Mouse (Mus musculus) retina, adult 2 months (tissue): ENCODE results near the gene Olfr195.
"Not testable (repeated sequence)": the region's sequence is repeated elsewhere in the genome, so short reads cannot be mapped to it uniquely, and the experiment has no call there.

Experiments used
- DNase-seq: peaks from one replicate; pipeline ENCODE4 v3.0.0-alpha.2; 2012; ENCODE audit warnings: low read depth, low spot score

The Olfr195 gene

GRCm38 (mm10) chr16:59146746-59147145 is at the start of gene Olfr195:
Olfr195 (plus strand) TSS chr16:59147046.
- no peak for DNase-seq

- DNase-seq, result no peak
Measured at GRCm38 (mm10) chr16:59105312-59105711, 41.5 kb upstream of the Olfr195 start.

- not testable (repeated sequence) for DNase-seq
Measured at GRCm38 (mm10) chr16:59108522-59108921, 38.3 kb upstream of the Olfr195 start.

- DNase-seq, result no peak
Measured at GRCm38 (mm10) chr16:59111781-59112180, 35.1 kb upstream of the Olfr195 start, which contains the start of gene Olfr193. Olfr193 (minus strand) TSS chr16:59111881.

GRCm38 (mm10) chr16:59120969-59121368 is 25.9 kb upstream of the Olfr195 start, which contains the start of gene Olfr194:
Olfr194 (minus strand) TSS chr16:59121069.
- no peak for DNase-seq

- DNase-seq, result no peak
Measured at GRCm38 (mm10) chr16:59130740-59131139, 16.1 kb upstream of the Olfr195 start.

GRCm38 (mm10) chr16:59141105-59141504 is 5.7 kb upstream of the Olfr195 start:
- no peak for DNase-seq

GRCm38 (mm10) chr16:59151996-59152395 is 5.2 kb downstream of the Olfr195 start:
- no peak for DNase-seq

- DNase-seq, result no peak
Measured at GRCm38 (mm10) chr16:59170354-59170753, 23.5 kb downstream of the Olfr195 start, which contains the start of gene Olfr196. Olfr196 (minus strand) TSS chr16:59170454.
